Mouse (Mus musculus): Measurements from ENCODE around the gene Clasp1. TPM values are rescaled to one million over a fixed set of nuclear protein-coding genes. Genes with fewer than 3 reads are reported as not detected.
A peak's percentile ranks its signal among the peaks of the same experiment; 100 is the strongest.

Clasp1 gene
- polyA plus RNA-seq, 1 experiment from 2014 or later, result 117 TPM

GRCm38 (mm10) chr1:118581179-118581578 lies 192.3 kb downstream of the Clasp1 start:
- 89% methylated on average over 8 of the region's 8 CpGs for WGBS
- ATAC-seq (ENCODE audit: insufficient number of reproducible peaks, insufficient read depth, low FRiP score, low read depth), result no peak
- Histone ChIP-seq H3K27ac (replicated peaks in 1 of 2; ENCODE audit: control insufficient read depth in 1 of 2, insufficient read depth in 1 of 2, low read depth in 2 of 2, low read length in 2 of 2) (no peak overlapping the region), H3K36me3 (ENCODE audit: control insufficient read depth, insufficient read depth, low read length) (peaks cover 54% of the 10 kb centered on the region), H3K9me3 (ENCODE audit: control insufficient read depth, low read length) (no peaks in the 10 kb centered on the region), H3K27me3 (ENCODE audit: control insufficient read depth, insufficient read depth, low read length) (no peaks in the 10 kb centered on the region), H3K4me1 (ENCODE audit: control insufficient read depth in 2 of 2, insufficient read depth in 2 of 2, low read length in 2 of 2) (no peaks in the 10 kb centered on the region), H3K4me2 (ENCODE audit: low read length) (no peak overlapping the region), H3K4me3 (ENCODE audit: control insufficient read depth in 1 of 2, insufficient read depth in 1 of 2, low read depth in 1 of 2, low read length in 2 of 2) (no peak overlapping the region), H3K9ac (ENCODE audit: low read length) (no peak overlapping the region)

DNA sequence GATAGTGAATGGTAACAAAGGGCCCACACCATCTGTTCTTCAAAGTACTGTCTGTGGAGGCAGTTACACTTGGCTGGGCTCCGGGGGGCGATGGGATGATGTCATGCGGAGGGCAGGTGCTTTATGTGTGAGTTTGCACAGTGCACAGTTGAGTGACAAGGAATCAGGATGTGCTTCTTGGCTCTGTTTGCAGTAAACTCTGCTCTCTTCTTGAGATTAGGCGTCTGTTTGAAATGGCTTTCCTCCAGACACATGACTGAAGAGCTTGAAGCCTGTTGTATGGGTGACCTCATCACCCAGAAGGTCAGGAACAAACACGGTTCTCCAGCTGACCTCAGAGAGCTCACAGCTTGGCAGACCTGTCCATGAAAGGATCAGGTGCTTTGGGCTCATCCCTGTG lies 200.9 kb downstream of the Clasp1 start:
- 60% methylated on average over 5 of the region's 5 CpGs for WGBS
- peaks cover 57% of the 10 kb centered on the region for H3K36me3 ChIP-seq (ENCODE audit: control insufficient read depth, insufficient read depth, low read length)
- H3K9me3 ChIP-seq (ENCODE audit: control insufficient read depth, low read length), result no peaks in the 10 kb centered on the region
- H3K27me3 ChIP-seq (ENCODE audit: control insufficient read depth, insufficient read depth, low read length), result no peaks in the 10 kb centered on the region
- ATAC-seq (ENCODE audit: insufficient number of reproducible peaks, insufficient read depth, low FRiP score, low read depth), result peak; percentile 54
- no peak overlapping the region for H3K4me2 ChIP-seq (ENCODE audit: low read length)
- H3K9ac ChIP-seq (ENCODE audit: low read length), result no peak overlapping the region
- peaks cover 3 to 18% of the 10 kb centered on the region in 2 experiments; a peak in 3 of 4 replicates for H3K4me1 ChIP-seq (ENCODE audit: control insufficient read depth in 2 of 2, insufficient read depth in 2 of 2, low read length in 2 of 2)
- no peak overlapping the region for H3K4me3 ChIP-seq (ENCODE audit: control insufficient read depth in 1 of 2, insufficient read depth in 1 of 2, low read depth in 1 of 2, low read length in 2 of 2)
- no peak overlapping the region for H3K27ac ChIP-seq (replicated peaks in 1 of 2; ENCODE audit: control insufficient read depth in 1 of 2, insufficient read depth in 1 of 2, low read depth in 2 of 2, low read length in 2 of 2)

GRCm38 (mm10) chr1:118592933-118593332 lies 204.1 kb downstream of the Clasp1 start:
- Histone ChIP-seq H3K27me3 (ENCODE audit: control insufficient read depth, insufficient read depth, low read length) (no peaks in the 10 kb centered on the region), H3K4me3 (ENCODE audit: control insufficient read depth in 1 of 2, insufficient read depth in 1 of 2, low read depth in 1 of 2, low read length in 2 of 2) (no peak overlapping the region), H3K9me3 (ENCODE audit: control insufficient read depth, low read length) (no peaks in the 10 kb centered on the region), H3K36me3 (ENCODE audit: control insufficient read depth, insufficient read depth, low read length) (peaks cover 89% of the 10 kb centered on the region), H3K9ac (ENCODE audit: low read length) (no peak overlapping the region), H3K4me2 (ENCODE audit: low read length) (no peak overlapping the region), H3K4me1 (ENCODE audit: control insufficient read depth in 2 of 2, insufficient read depth in 2 of 2, low read length in 2 of 2) (peaks cover 3 to 26% of the 10 kb centered on the region in 2 experiments; a peak in 3 of 4 replicates), H3K27ac (replicated peaks in 1 of 2; ENCODE audit: control insufficient read depth in 1 of 2, insufficient read depth in 1 of 2, low read depth in 2 of 2, low read length in 2 of 2) (peak overlapping the region; percentile 26 to 39; a peak in 2 of 4 replicates)
- ATAC-seq (ENCODE audit: insufficient number of reproducible peaks, insufficient read depth, low FRiP score, low read depth), result no peak
- 50% methylated on average over 4 of the region's 4 CpGs for WGBS

DNA sequence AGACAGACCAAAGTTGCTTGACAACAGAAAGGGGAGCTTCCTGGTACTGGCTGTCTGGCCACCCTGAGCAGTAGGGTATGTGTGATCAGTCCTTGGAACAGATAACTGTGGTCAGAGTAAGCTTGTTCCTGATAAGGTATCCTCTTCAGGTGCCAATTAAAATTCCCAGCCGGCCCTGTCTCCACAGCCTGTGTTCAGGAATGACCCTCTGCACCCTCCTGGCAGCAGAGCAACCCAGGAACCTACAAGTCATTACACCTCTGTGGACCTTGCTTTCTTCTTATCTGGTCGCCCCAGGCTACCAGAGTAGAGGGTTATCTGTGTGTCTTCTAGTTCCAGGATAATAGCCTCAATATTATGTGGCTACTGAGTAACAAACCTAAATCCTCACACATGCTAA lies 206.5 kb downstream of the Clasp1 start:
- peaks cover 2 to 26% of the 10 kb centered on the region in 2 experiments; a peak in 3 of 4 replicates for H3K4me1 ChIP-seq (ENCODE audit: control insufficient read depth in 2 of 2, insufficient read depth in 2 of 2, low read length in 2 of 2)

DNA sequence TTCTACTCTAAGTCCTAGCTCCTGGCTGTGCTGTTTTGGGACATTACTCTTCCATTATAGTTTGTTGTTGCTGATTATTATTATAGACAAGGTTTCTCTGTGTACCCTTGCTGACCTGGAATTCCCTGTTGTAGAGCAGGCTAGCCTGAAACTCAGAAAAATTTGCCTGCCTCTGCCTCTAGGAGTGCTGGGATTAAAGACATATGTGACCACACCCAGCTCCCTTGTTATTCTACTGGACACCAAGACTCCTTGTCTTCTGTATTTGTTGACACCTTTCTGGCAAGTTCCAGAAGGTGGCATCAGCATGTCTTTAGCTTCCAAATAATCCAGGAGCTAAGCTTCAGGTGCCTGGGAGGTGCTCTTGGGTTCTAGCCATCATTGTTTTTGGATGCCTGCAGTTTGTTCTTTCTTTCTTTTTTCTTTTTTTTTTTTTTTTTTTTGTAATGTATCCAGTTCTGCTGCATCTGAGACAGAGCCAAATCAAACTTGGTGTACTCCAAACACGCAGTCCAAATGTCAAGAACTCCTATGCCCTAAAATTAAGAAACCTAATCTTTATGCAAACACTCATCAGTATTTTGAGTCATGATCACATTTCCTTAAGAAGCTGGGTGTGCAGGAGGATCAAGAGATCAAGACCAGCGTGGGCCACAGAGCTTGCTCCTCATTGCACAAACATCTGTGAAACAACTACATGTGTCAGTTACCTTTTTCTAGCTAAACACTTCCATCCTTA lies 208.8 kb downstream of the Clasp1 start:
- Histone ChIP-seq H3K9ac (ENCODE audit: low read length) (no peak overlapping the region), H3K9me3 (ENCODE audit: control insufficient read depth, low read length) (no peaks in the 10 kb centered on the region), H3K27ac (replicated peaks in 1 of 2; ENCODE audit: control insufficient read depth in 1 of 2, insufficient read depth in 1 of 2, low read depth in 2 of 2, low read length in 2 of 2) (no peak overlapping the region), H3K36me3 (ENCODE audit: control insufficient read depth, insufficient read depth, low read length) (peaks cover 100% of the 10 kb centered on the region), H3K4me1 (ENCODE audit: control insufficient read depth in 2 of 2, insufficient read depth in 2 of 2, low read length in 2 of 2) (peaks cover 2 to 14% of the 10 kb centered on the region in 2 experiments; a peak in 3 of 4 replicates), H3K4me2 (ENCODE audit: low read length) (no peak overlapping the region), H3K4me3 (ENCODE audit: control insufficient read depth in 1 of 2, insufficient read depth in 1 of 2, low read depth in 1 of 2, low read length in 2 of 2) (no peak overlapping the region), H3K27me3 (ENCODE audit: control insufficient read depth, insufficient read depth, low read length) (no peaks in the 10 kb centered on the region)
- ATAC-seq (ENCODE audit: insufficient number of reproducible peaks, insufficient read depth, low FRiP score, low read depth), result no peak
- 89% methylated on average over 2 of the region's 2 CpGs for WGBS

More for the DNA sequence above, 206.5 kb downstream of the Clasp1 start:
- H3K4me3 ChIP-seq (ENCODE audit: control insufficient read depth in 1 of 2, insufficient read depth in 1 of 2, low read depth in 1 of 2, low read length in 2 of 2), result no peak overlapping the region
- H3K9me3 ChIP-seq (ENCODE audit: control insufficient read depth, low read length), result no peaks in the 10 kb centered on the region
- WGBS, result 29% methylated on average over 2 of the region's 2 CpGs
- peaks cover 99% of the 10 kb centered on the region for H3K36me3 ChIP-seq (ENCODE audit: control insufficient read depth, insufficient read depth, low read length)
- ATAC-seq (ENCODE audit: insufficient number of reproducible peaks, insufficient read depth, low FRiP score, low read depth), result no peak
- no peak overlapping the region for H3K4me2 ChIP-seq (ENCODE audit: low read length)
- no peak overlapping the region for H3K9ac ChIP-seq (ENCODE audit: low read length)
- no peaks in the 10 kb centered on the region for H3K27me3 ChIP-seq (ENCODE audit: control insufficient read depth, insufficient read depth, low read length)
- H3K27ac ChIP-seq (replicated peaks in 1 of 2; ENCODE audit: control insufficient read depth in 1 of 2, insufficient read depth in 1 of 2, low read depth in 2 of 2, low read length in 2 of 2), result no peak overlapping the region

GRCm38 (mm10) chr1:118598339-118598738 lies 209.5 kb downstream of the Clasp1 start:
- Histone ChIP-seq H3K27ac (replicated peaks in 1 of 2; ENCODE audit: control insufficient read depth in 1 of 2, insufficient read depth in 1 of 2, low read depth in 2 of 2, low read length in 2 of 2) (no peak overlapping the region), H3K4me1 (ENCODE audit: control insufficient read depth in 2 of 2, insufficient read depth in 2 of 2, low read length in 2 of 2) (peaks cover 0 to 14% of the 10 kb centered on the region in 2 experiments; a peak in 3 of 4 replicates), H3K36me3 (ENCODE audit: control insufficient read depth, insufficient read depth, low read length) (peaks cover 100% of the 10 kb centered on the region), H3K4me2 (ENCODE audit: low read length) (no peak overlapping the region), H3K9ac (ENCODE audit: low read length) (no peak overlapping the region), H3K4me3 (ENCODE audit: control insufficient read depth in 1 of 2, insufficient read depth in 1 of 2, low read depth in 1 of 2, low read length in 2 of 2) (no peak overlapping the region), H3K27me3 (ENCODE audit: control insufficient read depth, insufficient read depth, low read length) (no peaks in the 10 kb centered on the region), H3K9me3 (ENCODE audit: control insufficient read depth, low read length) (no peaks in the 10 kb centered on the region)
- WGBS, result 82% methylated on average over 3 of the region's 3 CpGs
- ATAC-seq (ENCODE audit: insufficient number of reproducible peaks, insufficient read depth, low FRiP score, low read depth), result no peak

DNA sequence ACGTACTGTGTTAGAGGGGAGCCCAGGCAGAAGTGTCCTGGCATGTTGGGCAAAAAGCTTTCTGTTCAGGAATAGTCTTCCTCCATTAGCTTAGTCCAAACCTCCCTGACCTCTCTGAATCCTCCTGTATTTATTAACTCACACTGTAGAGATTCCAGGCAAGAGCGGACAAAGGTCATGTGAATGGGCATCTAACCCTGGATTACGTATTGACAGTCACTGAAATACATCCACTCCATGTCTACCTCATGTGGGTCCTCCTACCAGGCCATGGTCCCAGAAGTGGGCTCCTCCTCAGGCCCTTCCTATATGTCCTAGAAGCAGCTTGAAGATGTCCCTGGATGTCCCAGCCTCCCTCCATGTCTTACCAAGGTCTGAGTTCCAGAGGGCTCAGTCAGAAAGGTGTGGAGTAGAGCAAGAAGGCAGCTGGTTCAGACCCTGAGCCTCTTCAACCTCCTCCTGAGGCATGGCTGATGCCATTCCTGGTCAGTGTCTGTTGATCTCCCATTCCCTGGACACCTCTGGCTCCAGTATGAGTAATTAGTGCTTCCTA lies 224.8 kb downstream of the Clasp1 start:
- no peak for ATAC-seq (ENCODE audit: insufficient number of reproducible peaks, insufficient read depth, low FRiP score, low read depth)
- Histone ChIP-seq H3K27ac (replicated peaks in 1 of 2; ENCODE audit: control insufficient read depth in 1 of 2, insufficient read depth in 1 of 2, low read depth in 2 of 2, low read length in 2 of 2) (no peak overlapping the region), H3K9me3 (ENCODE audit: control insufficient read depth, low read length) (no peaks in the 10 kb centered on the region), H3K4me2 (ENCODE audit: low read length) (no peak overlapping the region), H3K27me3 (ENCODE audit: control insufficient read depth, insufficient read depth, low read length) (no peaks in the 10 kb centered on the region), H3K4me1 (ENCODE audit: control insufficient read depth in 2 of 2, insufficient read depth in 2 of 2, low read length in 2 of 2) (no peaks in the 10 kb centered on the region), H3K36me3 (ENCODE audit: control insufficient read depth, insufficient read depth, low read length) (peaks cover 30% of the 10 kb centered on the region), H3K9ac (ENCODE audit: low read length) (no peak overlapping the region), H3K4me3 (ENCODE audit: control insufficient read depth in 1 of 2, insufficient read depth in 1 of 2, low read depth in 1 of 2, low read length in 2 of 2) (no peak overlapping the region)
- WGBS, result 86% methylated on average over 3 of the region's 3 CpGs
